Mouse (Mus musculus) kidney, embryonic 15.5 days (tissue): ENCODE measurements around the gene Phlda1. TPM values are rescaled to one million over a fixed set of nuclear protein-coding genes. Genes with fewer than 3 reads are reported as not detected.
A peak's percentile ranks its signal among the peaks of the same experiment; 100 is the strongest.

ENCODE experiments used
- ATAC-seq: fragments of 200-750 bp; cut with Nextera tagmentation; replicated peaks from 2 replicates; pipeline ENCODE4 v1.8.0; 2017; ENCODE audit warnings: moderate TSS enrichment; ENCODE audit not compliant: low FRiP score
- H3K27ac ChIP-seq: fragments of 300-500 bp; sonication (generic); 2 replicates; pipeline ENCODE4 v1.5.1; 2015; ENCODE audit warnings: mild to moderate bottlenecking, inconsistent platforms
- H3K27me3 ChIP-seq: fragments of 300-500 bp; sonication (generic); 2 replicates; pipeline ENCODE4 v1.6.1; 2015; ENCODE audit warnings: inconsistent platforms
- H3K36me3 ChIP-seq: fragments of 300-500 bp; sonication (generic); 2 replicates; pipeline ENCODE4 v1.6.1; 2015; ENCODE audit warnings: inconsistent platforms
- H3K4me1 ChIP-seq: fragments of 300-500 bp; sonication (generic); 2 replicates; pipeline ENCODE4 v1.6.1; 2015; ENCODE audit warnings: inconsistent platforms
- H3K4me2 ChIP-seq: fragments of 300-500 bp; sonication (generic); 2 replicates; pipeline ENCODE4 v1.6.1; 2015; ENCODE audit warnings: moderate library complexity, mild to moderate bottlenecking, inconsistent platforms
- H3K4me3 ChIP-seq: fragments of 300-500 bp; sonication (generic); replicated peaks from 2 replicates; pipeline ENCODE4 v1.5.1; 2015; ENCODE audit warnings: mild to moderate bottlenecking, inconsistent platforms
- H3K9ac ChIP-seq: fragments of 300-500 bp; sonication (generic); 2 replicates; pipeline ENCODE4 v1.6.1; 2015; ENCODE audit warnings: mild to moderate bottlenecking, inconsistent platforms
- H3K9me3 ChIP-seq: fragments of 300-500 bp; sonication (generic); replicated peaks from 2 replicates; pipeline ENCODE4 v1.6.1; 2016; ENCODE audit warnings: inconsistent platforms
- WGBS: fragments of 180-500 bp; shearing (Covaris S2); methylation state at CpG from one replicate; pipeline ENCODE4 v1.1.7; 2015; ENCODE audit warnings: mixed read lengths; 5-methylcytosine and 5-hydroxymethylcytosine counted together
- polyA plus RNA-seq: library from polyadenylated mRNA; unstranded; fragments of >200 nt; fragmentation: Nextera tagmentation; extraction: Ambion mirVana; gene quantifications from 2 replicates; pipeline ENCODE4 v1.2.1, GENCODE M21; 2015

The Phlda1 gene
- 38.2 and 38.6 TPM in 2 replicates for polyA plus RNA-seq

DNA sequence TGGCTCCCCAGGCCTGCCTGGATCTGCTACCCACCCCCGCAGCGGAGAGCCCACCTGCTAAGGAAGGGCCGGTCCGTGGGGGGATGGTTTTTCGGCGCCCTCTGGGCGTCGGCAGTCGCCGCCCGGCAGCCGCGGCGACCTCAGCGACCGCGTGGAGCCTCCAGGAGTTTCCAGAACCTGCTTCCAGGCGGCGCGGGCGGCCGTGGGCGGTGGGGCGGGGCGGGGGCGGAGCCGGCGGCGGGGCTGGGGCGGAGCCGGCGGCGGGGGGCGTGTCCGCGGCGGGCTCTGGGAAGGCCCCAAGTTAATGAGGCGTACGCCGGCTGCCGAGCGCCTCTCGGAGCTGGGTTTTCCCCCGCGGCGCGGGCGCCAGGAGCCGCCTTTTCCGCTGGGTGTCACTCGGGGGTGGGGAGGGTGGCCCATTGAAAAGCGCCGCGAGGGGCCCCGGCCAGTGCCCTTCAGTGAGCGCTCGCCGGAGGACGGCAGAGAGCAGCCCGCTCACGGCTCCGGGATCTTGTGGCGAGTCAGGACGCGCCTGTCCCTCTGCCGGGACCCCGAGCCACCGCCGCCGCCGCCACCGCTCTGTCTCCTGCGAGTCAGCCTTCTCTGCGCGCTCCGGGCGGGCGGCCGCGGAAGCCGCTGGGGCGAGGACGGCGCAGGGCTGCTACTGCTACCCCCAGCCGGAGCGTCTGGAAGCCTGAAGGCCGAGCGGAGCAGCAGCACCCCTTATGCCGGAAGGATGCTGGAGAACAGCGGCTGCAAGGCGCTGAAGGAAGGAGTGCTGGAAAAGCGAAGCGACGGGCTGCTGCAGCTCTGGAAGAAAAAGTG, at the start of gene Phlda1:
TSS of gene Phlda1 (plus strand) at position 186 of the 825 bp plus-strand sequence.
- Histone ChIP-seq H3K9me3 (no peaks in the 10 kb centered on the region), H3K36me3 (no peaks in the 10 kb centered on the region), H3K4me1 (peaks cover 56% of the 10 kb centered on the region), H3K27me3 (no peaks in the 10 kb centered on the region), H3K9ac (peak within 1 kb of the TSS; percentile 97), H3K4me2 (peak within 1 kb of the TSS; percentile 85), H3K4me3 (peak within 1 kb of the TSS; percentile 87), H3K27ac (peak within 1 kb of the TSS; percentile 97)
- WGBS: under 1% methylated on average over 92 of the region's 94 CpGs
- peak; percentile 93 for ATAC-seq

DNA sequence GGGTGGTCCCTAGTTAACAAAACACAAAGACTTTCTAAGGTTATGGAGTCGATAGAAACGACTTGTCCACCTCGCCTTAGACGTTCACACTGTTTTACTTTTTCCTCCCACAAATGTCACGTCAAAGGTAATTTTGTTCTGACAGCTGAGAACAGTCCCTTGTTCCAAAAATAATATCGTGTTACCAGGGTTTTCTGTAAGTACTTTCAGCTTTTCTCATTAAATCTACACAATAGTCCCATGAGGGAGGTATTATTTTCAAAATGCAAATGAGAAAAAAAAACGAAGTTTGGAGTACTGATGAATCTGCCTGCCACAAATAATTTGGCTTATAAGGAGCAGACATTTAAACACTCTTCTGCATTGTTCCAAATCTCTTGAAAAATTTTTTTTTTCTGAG, 48.0 kb upstream of the Phlda1 start:
- no peaks in the 10 kb centered on the region for H3K4me1 ChIP-seq
- WGBS: 37% methylated on average over 7 of the region's 7 CpGs
- no peak overlapping the region for H3K27ac ChIP-seq
- ATAC-seq: no peak
- H3K27me3 ChIP-seq: no peaks in the 10 kb centered on the region
- no peak overlapping the region for H3K9ac ChIP-seq
- H3K4me2 ChIP-seq: no peak overlapping the region
- no peaks in the 10 kb centered on the region for H3K9me3 ChIP-seq
- H3K4me3 ChIP-seq: no peak overlapping the region
- H3K36me3 ChIP-seq: no peaks in the 10 kb centered on the region

DNA sequence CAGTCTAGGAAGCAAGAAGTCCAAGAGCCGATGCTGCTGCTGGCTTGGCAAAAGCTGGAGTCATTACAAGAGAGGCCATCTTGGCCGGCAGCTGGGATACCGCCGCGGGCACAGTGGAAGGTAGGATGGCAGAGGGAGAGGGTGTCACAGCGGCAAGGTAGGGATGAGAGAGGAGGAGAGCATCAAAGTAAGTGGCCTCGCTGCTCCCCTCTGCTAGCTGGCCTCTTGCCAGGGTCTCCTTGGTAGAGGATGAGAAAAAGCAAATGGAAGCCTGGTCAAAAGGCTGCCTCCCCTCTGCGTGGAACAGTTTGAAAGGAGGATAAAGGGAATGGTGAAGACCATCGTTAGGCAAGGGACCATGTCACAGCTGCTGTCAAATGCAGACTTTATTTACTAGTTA, 47.0 kb upstream of the Phlda1 start:
- ATAC-seq: no peak
- H3K36me3 ChIP-seq: no peaks in the 10 kb centered on the region
- H3K27ac ChIP-seq: no peak overlapping the region
- 72% methylated on average over 9 of the region's 9 CpGs for WGBS
- H3K9me3 ChIP-seq: no peaks in the 10 kb centered on the region
- H3K9ac ChIP-seq: no peak overlapping the region
- no peak overlapping the region for H3K4me2 ChIP-seq
- H3K4me1 ChIP-seq: no peaks in the 10 kb centered on the region
- H3K4me3 ChIP-seq: no peak overlapping the region
- H3K27me3 ChIP-seq: no peaks in the 10 kb centered on the region

DNA sequence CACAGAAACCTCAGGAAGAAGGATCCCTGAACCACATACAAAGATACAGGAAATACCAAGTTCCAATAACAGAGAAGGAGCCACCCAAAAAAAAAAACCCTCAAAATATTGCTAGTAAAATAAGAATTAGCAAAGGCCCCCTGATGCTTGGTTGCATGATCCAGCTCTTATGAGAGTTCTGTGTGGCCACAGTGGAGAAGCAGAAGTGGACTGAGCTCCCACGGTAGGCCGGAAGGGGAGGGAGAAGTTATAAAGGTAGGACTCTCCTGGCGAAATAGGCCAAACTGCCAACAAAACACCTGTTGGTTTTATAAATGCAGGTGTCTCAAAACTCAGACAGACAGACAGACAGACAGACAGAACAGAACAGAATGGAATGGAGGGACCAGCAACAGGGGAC, 46.2 kb upstream of the Phlda1 start:
- ATAC-seq: no peak
- no peaks in the 10 kb centered on the region for H3K9me3 ChIP-seq
- no peak overlapping the region for H3K27ac ChIP-seq
- H3K4me3 ChIP-seq: no peak overlapping the region
- H3K4me2 ChIP-seq: no peak overlapping the region
- no peaks in the 10 kb centered on the region for H3K36me3 ChIP-seq
- no peaks in the 10 kb centered on the region for H3K4me1 ChIP-seq
- no peak overlapping the region for H3K9ac ChIP-seq
- 84% methylated on average over 3 of the region's 3 CpGs for WGBS
- H3K27me3 ChIP-seq: no peaks in the 10 kb centered on the region

DNA sequence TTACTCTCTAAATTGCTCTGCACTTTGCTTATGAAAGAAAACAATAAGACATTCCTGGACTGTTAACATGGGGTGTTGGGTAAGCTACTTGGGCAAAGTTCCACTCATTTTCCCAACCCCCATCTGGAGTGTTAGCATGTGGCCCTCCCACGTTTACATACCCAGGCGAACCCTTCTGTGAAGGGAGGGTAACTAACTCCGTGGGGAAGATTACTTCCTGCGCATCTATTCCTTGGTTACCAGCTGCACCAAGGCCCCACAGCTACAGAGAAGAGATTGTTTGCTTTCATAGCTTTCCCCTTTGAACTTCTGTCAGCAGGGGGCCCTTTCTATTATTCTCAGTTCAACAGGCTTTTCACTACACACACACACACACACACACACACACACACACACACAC, 45.7 kb upstream of the Phlda1 start:
- no peak for ATAC-seq
- Histone ChIP-seq H3K4me1 (no peaks in the 10 kb centered on the region), H3K9ac (no peak overlapping the region), H3K4me2 (no peak overlapping the region), H3K27me3 (no peaks in the 10 kb centered on the region), H3K9me3 (no peaks in the 10 kb centered on the region), H3K27ac (no peak overlapping the region), H3K36me3 (no peaks in the 10 kb centered on the region), H3K4me3 (no peak overlapping the region)
- WGBS: 21% methylated on average over 4 of the region's 4 CpGs

DNA sequence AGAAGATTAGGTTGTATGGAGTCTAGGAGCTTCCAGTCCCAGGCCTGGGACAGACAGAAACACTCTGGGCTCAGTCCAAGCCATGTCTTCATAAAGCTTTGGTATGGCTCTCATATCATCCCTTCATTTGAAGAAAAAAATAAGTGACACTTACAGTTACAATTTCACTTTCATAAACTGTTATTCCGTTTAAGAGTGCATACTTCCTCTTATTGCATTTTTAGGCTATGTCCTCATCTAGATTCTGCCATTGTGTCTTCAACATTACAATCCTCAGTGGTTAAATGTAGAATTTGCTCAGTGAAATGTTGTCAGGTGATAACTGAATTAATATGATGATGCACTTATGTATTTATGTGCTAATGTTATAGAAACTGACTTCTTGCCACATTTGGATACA, 41.3 kb upstream of the Phlda1 start:
- Histone ChIP-seq H3K27me3 (no peaks in the 10 kb centered on the region), H3K4me1 (no peaks in the 10 kb centered on the region), H3K4me2 (no peak overlapping the region), H3K9ac (no peak overlapping the region), H3K27ac (no peak overlapping the region), H3K9me3 (no peaks in the 10 kb centered on the region), H3K4me3 (no peak overlapping the region), H3K36me3 (no peaks in the 10 kb centered on the region)
- WGBS: 81% methylated on average over 1 of the region's 1 CpGs
- no peak for ATAC-seq

DNA sequence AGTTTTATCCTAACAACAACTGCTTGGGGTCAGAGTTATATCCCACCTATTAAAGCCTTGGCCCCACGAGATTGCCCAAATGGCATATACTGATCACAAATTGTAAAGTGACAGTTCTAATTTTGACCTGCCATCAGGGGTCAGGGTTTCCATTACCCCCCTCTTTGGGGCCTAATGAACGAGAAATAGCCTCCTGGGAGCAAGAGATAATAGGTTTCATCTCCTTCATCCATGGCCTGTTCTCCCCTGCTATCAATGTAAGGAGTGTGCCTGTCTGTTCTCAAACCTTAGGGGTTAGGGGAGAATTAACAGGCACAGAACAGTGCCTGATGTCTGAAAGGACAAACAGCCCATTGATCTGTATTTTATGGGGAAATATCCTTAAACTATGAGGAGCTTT, 40.7 kb upstream of the Phlda1 start:
- Histone ChIP-seq H3K4me2 (no peak overlapping the region), H3K4me3 (no peak overlapping the region), H3K27ac (no peak overlapping the region), H3K9me3 (no peaks in the 10 kb centered on the region), H3K9ac (no peak overlapping the region), H3K4me1 (no peaks in the 10 kb centered on the region), H3K36me3 (no peaks in the 10 kb centered on the region), H3K27me3 (no peaks in the 10 kb centered on the region)
- WGBS: 36% methylated on average over 2 of the region's 2 CpGs
- no peak for ATAC-seq

DNA sequence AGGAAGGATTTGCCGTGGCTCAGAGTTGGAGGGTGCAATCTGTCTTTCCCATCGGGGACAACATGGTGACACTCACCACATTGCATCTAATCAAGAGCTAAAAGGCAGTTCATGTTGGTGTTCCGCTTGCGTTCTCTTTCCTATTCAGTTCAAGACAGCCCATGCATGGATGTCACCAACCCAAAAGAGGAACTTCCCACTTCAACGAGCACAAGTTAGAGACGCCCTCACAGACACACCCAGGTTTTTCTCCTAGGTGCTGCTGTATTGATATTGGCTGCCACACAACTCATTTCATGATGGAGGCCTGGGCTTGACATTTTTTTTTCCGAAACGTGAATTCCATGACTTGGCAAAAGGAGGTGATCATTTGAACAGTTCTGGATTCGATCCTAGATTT, 34.9 kb upstream of the Phlda1 start:
- Histone ChIP-seq H3K4me3 (no peak overlapping the region), H3K27me3 (no peaks in the 10 kb centered on the region), H3K4me1 (peaks cover 27% of the 10 kb centered on the region), H3K9me3 (no peaks in the 10 kb centered on the region), H3K36me3 (0 out of 2 replicates have a peak, but pooled peaks cover 3% of the 10 kb centered on the region), H3K4me2 (no peak overlapping the region), H3K9ac (no peak overlapping the region), H3K27ac (no peak overlapping the region)
- no peak for ATAC-seq
- WGBS: 90% methylated on average over 9 of the region's 9 CpGs

DNA sequence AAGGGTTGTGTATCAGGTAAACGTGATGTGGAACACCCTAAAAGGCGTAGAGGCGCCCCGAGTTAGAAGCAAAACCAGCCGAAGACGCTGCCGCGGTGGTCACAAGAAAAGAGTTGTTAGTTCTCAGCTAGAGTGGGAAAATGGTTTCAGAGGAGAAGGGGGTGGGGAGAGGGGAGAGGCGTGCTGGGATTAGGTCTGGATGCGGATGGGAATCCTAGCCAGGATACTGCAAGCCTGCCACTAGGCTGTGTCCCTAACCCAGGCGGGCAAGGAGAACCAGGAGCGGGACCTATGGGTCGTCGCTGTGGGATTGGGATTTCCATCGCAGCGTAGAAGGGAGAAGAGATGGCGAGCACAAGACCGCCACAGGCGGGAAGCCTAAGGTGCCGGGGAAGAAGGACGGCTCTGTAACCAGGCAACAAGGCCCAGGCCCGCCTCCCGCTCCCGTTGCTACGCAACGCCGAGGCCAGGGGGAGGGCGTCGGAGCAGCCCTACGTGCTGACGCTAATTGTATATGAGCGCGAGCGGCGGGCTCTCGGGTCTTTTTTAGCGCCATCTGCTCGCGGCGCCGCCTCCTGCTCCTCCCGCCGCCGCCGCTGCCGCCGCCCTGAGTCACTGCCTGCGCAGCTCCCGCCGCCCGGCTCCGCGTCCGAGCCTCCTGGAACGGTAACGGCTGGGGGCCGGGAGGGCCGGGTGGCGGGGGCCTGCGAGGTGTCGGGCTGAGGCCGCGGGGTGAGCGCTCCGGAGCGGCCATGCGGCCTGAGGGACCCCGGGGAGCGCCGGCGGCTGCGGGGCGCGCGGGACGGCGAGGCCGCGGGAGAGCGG, 33.2 kb upstream of the Phlda1 start, which contains the start of gene Nap1l1:
TSS of gene Nap1l1 (plus strand) at position 538 of the 825 bp plus-strand sequence.
- Histone ChIP-seq H3K27me3 (no peaks in the 10 kb centered on the region), H3K4me2 (peak within 1 kb of the TSS; percentile 91), H3K9me3 (no peaks in the 10 kb centered on the region), H3K36me3 (0 out of 2 replicates have a peak, but pooled peaks cover 3% of the 10 kb centered on the region), H3K9ac (peak within 1 kb of the TSS; percentile 96), H3K4me3 (peak within 1 kb of the TSS; percentile 98), H3K27ac (peak within 1 kb of the TSS; percentile 92), H3K4me1 (peaks cover 27% of the 10 kb centered on the region)
- ATAC-seq: peak; percentile 100
- WGBS: under 1% methylated on average over 79 of the region's 80 CpGs

DNA sequence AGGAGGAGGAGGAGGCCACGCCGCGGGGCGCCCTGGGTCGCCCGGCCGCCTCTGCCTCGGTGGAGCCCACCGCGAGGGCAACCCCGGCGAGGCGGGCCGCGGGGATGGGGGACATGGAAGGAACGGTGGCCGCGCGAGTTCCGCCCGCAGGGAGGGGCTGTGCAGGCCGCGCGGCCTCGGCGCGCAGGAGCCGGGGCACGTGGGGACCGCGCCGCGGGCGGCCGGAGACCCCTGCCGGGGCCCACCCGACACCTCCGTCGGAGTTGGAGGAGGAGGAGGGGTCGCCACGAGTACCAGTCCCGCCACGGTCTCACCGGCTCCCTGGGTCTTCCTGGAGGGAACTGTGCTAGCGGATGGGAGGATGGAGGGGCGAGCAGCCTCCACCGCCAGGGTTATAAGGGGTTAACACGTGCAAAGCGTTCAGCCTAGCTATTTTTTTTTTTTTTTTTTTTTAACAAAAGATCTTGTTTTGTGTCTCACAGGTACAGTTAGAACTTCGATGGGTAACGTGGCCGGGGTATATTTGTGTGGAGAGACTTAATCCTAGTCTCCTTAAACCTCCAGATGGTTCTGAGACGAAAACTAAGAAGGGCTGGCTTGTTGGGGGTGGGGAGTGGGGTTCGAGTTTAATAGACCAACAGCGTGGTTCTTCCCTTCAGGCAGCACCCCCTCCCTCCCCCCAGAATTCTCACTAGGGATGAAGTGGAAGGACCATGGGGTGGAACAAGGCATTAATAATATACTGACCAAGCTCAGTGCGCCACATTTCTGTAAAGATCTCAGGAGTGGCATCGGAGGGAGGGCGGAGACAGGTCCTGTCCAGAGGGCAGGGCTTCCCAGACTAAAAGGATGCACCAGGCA, 32.3 kb upstream of the Phlda1 start:
- under 1% methylated on average over 55 of the region's 58 CpGs for WGBS

DNA sequence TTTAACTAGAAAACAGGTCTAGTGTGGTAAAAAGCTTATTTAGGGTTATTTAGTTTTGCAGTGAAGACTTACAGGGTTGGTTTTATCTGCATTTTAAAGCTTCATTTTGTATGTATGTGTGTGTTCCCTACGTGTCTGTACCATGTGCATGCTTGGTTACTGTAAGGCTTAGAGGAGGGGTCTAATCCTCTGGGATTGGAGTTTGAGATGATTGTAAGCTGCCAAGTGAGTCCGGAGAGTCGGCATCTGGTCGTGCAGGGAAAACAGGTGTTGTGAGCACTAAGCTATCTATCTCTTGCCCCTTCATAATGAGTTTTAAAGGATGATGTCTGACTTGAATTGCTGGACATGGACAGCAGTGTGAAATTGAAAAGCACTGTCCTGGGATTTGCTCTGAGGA, 29.8 kb upstream of the Phlda1 start:
- no peak overlapping the region for H3K27ac ChIP-seq
- H3K27me3 ChIP-seq: no peaks in the 10 kb centered on the region
- 0 out of 2 replicates have a peak overlapping the region, but pooled peaks have one; percentile 3 for H3K4me2 ChIP-seq
- H3K4me1 ChIP-seq: peaks cover 35% of the 10 kb centered on the region
- no peak for ATAC-seq
- H3K36me3 ChIP-seq: peaks cover 5% of the 10 kb centered on the region
- no peaks in the 10 kb centered on the region for H3K9me3 ChIP-seq
- no peak overlapping the region for H3K9ac ChIP-seq
- H3K4me3 ChIP-seq: no peak overlapping the region
- 67% methylated on average over 4 of the region's 4 CpGs for WGBS

More for the DNA sequence above, 32.3 kb upstream of the Phlda1 start:
- Histone ChIP-seq H3K36me3 (0 out of 2 replicates have a peak, but pooled peaks cover 3% of the 10 kb centered on the region), H3K4me3 (peak overlapping the region; percentile 98), H3K4me2 (peak overlapping the region; percentile 91), H3K27me3 (no peaks in the 10 kb centered on the region), H3K27ac (peak overlapping the region; percentile 92), H3K9ac (peak overlapping the region; percentile 96), H3K4me1 (peaks cover 31% of the 10 kb centered on the region), H3K9me3 (no peaks in the 10 kb centered on the region)
- ATAC-seq: peak; percentile 81
